ENCODE assay signal across 8 mouse cellular contexts in genomic region chr17:88598056-88598420, GRCm38 (mm10). TPM values are rescaled to one million over a fixed set of nuclear protein-coding genes. Genes with fewer than 3 reads are reported as not detected.
A peak's percentile ranks its signal among the peaks of the same experiment; 100 is the strongest.
DNase-seq lines count a peak whose midpoint lies in the region; ATAC-seq and TF ChIP-seq lines count a peak whose summit lies in the region.

No protein-coding gene starts in this region.

- 29% methylated on average over 5 of the region's 5 CpGs for WGBS in cerebellum, adult 2 months
- WGBS in lung, postnatal 0 days = 9% methylated on average over 5 of the region's 5 CpGs
- WGBS in limb, embryonic 12.5 days = 7% methylated on average over 5 of the region's 5 CpGs
- WGBS in stomach, embryonic 15.5 days = 6% methylated on average over 5 of the region's 5 CpGs

- no peak for TF ChIP-seq CTCF in cerebellum, adult 2 months (IDR thresholded peaks at IDR 0.05; ENCODE audit: borderline replicate concordance, insufficient read depth, low read depth, low read length)
- no peak for TF ChIP-seq CTCF in lung, postnatal 0 days (IDR thresholded peaks at IDR 0.05)

- 0 out of 2 replicates have a peak, but pooled peaks cover 3% of the 10 kb centered on the region for H3K4me1 ChIP-seq in cerebellum, adult 2 months (ENCODE audit: control insufficient read depth, insufficient read depth, low read length)
- peaks cover 11% of the 10 kb centered on the region; the same call in 1 of the 2 replicates for H3K4me1 ChIP-seq in lung, postnatal 0 days (ENCODE audit: insufficient read depth, low read depth, low read length)
- peaks cover 23% of the 10 kb centered on the region for H3K4me1 ChIP-seq in limb, embryonic 12.5 days (replicated peaks)
- peaks cover 14% of the 10 kb centered on the region; the same call in 1 of the 2 replicates for H3K4me1 ChIP-seq in stomach, embryonic 15.5 days

- TF ChIP-seq EP300 in lung, postnatal 0 days (IDR thresholded peaks at IDR 0.05) = no peak

- H3K4me3 ChIP-seq in cerebellum, adult 2 months (replicated peaks; ENCODE audit: insufficient read depth, low read depth, low read length) = peak overlapping the region; percentile 50
- peak overlapping the region; percentile 69 for H3K4me3 ChIP-seq in lung, postnatal 0 days (ENCODE audit: low read depth, low read length)
- H3K4me3 ChIP-seq in limb, embryonic 12.5 days (replicated peaks) = peak overlapping the region; percentile 65
- H3K4me3 ChIP-seq in stomach, embryonic 15.5 days (replicated peaks) = peak overlapping the region; percentile 62

- peak overlapping the region; percentile 67 for H3K9ac ChIP-seq in lung, postnatal 0 days (replicated peaks; ENCODE audit: low read depth)
- H3K9ac ChIP-seq in limb, embryonic 12.5 days (replicated peaks) = peak overlapping the region; percentile 80
- peak overlapping the region; percentile 64 for H3K9ac ChIP-seq in stomach, embryonic 15.5 days

- no peaks in the 10 kb centered on the region for H3K27me3 ChIP-seq in cerebellum, adult 2 months (ENCODE audit: control insufficient read depth, insufficient read depth, low read length)
- H3K27me3 ChIP-seq in lung, postnatal 0 days (replicated peaks; ENCODE audit: insufficient read depth, low read length) = no peaks in the 10 kb centered on the region
- no peaks in the 10 kb centered on the region for H3K27me3 ChIP-seq in limb, embryonic 12.5 days
- no peaks in the 10 kb centered on the region for H3K27me3 ChIP-seq in stomach, embryonic 15.5 days (replicated peaks)

- no peak for ATAC-seq in lung, postnatal 0 days
- no peak for ATAC-seq in limb, embryonic 12.5 days (ENCODE audit: insufficient number of reproducible peaks, insufficient read depth, low FRiP score, low TSS enrichment, low read depth)
- ATAC-seq in stomach, embryonic 15.5 days (ENCODE audit: insufficient read depth, low FRiP score, low read depth) = no peak

- H3K36me3 ChIP-seq in lung, postnatal 0 days (ENCODE audit: insufficient read depth, low read length) = no peaks in the 10 kb centered on the region
- H3K36me3 ChIP-seq in limb, embryonic 12.5 days = peaks cover 3% of the 10 kb centered on the region; the same call in 1 of the 2 replicates
- H3K36me3 ChIP-seq in stomach, embryonic 15.5 days = no peaks in the 10 kb centered on the region

- TF ChIP-seq POLR2A in cerebellum, adult 2 months (IDR thresholded peaks at IDR 0.05; ENCODE audit: borderline replicate concordance, insufficient read depth, low read length) = no peak

- H3K4me2 ChIP-seq in lung, postnatal 0 days (replicated peaks; ENCODE audit: low read depth, low read length) = peak overlapping the region; percentile 81
- H3K4me2 ChIP-seq in limb, embryonic 12.5 days = peak overlapping the region; percentile 86
- peak overlapping the region; percentile 77 for H3K4me2 ChIP-seq in stomach, embryonic 15.5 days

- H3K27ac ChIP-seq in cerebellum, adult 2 months (ENCODE audit: insufficient read depth, low read length) = no peak overlapping the region
- peak overlapping the region; percentile 90 for H3K27ac ChIP-seq in lung, postnatal 0 days (ENCODE audit: low read length)
- H3K27ac ChIP-seq in limb, embryonic 12.5 days = peak overlapping the region; percentile 93
- H3K27ac ChIP-seq in stomach, embryonic 15.5 days = peak overlapping the region; percentile 89

- no peaks in the 10 kb centered on the region for H3K9me3 ChIP-seq in lung, postnatal 0 days (ENCODE audit: low read length)
- no peaks in the 10 kb centered on the region for H3K9me3 ChIP-seq in limb, embryonic 12.5 days
- H3K9me3 ChIP-seq in stomach, embryonic 15.5 days = no peaks in the 10 kb centered on the region

- no peak for DNase-seq in cerebellum, adult 2 months
- DNase-seq in cerebellum, postnatal 36 days = no peak
- DNase-seq in lung, postnatal 0 days (ENCODE audit: low spot score) = peak; percentile 26
- no peak for DNase-seq in lung, postnatal 25 days (ENCODE audit: low spot score)
- no peak for DNase-seq in gastrocnemius, postnatal 4 days (ENCODE audit: low spot score in 2 of 2)
- DNase-seq in right cerebral cortex, adult 2 months (ENCODE audit: low spot score in 2 of 2) = no peak

RNA-seq across cellular contexts. Expression of gene Ston1, which starts 0.6 kb away (rescaled TPM):
- polyA plus RNA-seq in cerebellum, adult 2 months (2012; rRNA removed) = 2.9 and 4.2 TPM in 2 replicates
- polyA plus RNA-seq in lung, postnatal 0 days (2015; fragmentation: Nextera tagmentation; extraction: Ambion mirVana) = 6.4 and 6.9 TPM in 2 replicates
- 4.8 and 6.1 TPM in 2 replicates for polyA plus RNA-seq in limb, embryonic 12.5 days (2016; fragmentation: Nextera tagmentation; extraction: Ambion mirVana)
- 5.1 and 5.9 TPM in 2 replicates for polyA plus RNA-seq in stomach, embryonic 15.5 days (2015; fragmentation: Nextera tagmentation; extraction: Ambion mirVana)
- total RNA-seq in gastrocnemius, postnatal 4 days (2021) = 10 to 100 TPM; 20.4 to 25.6 TPM
